Mouse (Mus musculus) kidney, postnatal 0 days (tissue): ENCODE results near the gene Myo6. TPM values are rescaled to one million over a fixed set of nuclear protein-coding genes. Genes with fewer than 3 reads are reported as not detected.
A peak's percentile ranks its signal among the peaks of the same experiment; 100 is the strongest.

Experiments used
- ATAC-seq: fragments of 200-750 bp; cut with Nextera tagmentation; replicated peaks from 2 replicates; pipeline ENCODE4 v1.8.0; 2017; ENCODE audit warnings: low read depth, moderate number of reproducible peaks, moderate TSS enrichment, moderate library complexity; ENCODE audit not compliant: low FRiP score
- DNase-seq: peaks from one replicate; pipeline ENCODE4 v3.0.0-alpha.2; 2016; ENCODE audit warnings: low spot score
- H3K27ac ChIP-seq: fragments of 300-500 bp; sonication (generic); 2 replicates; pipeline ENCODE4 v1.5.1; 2014; ENCODE audit warnings: mild to moderate bottlenecking
- H3K27me3 ChIP-seq: fragments of 300-500 bp; sonication (generic); 2 replicates; pipeline ENCODE4 v1.6.1; 2014; ENCODE audit warnings: low read length, mixed read lengths; ENCODE audit not compliant: insufficient read depth
- H3K36me3 ChIP-seq: fragments of 300-500 bp; sonication (generic); 2 replicates; pipeline ENCODE4 v1.6.1; 2014; ENCODE audit warnings: low read length, mixed read lengths; ENCODE audit not compliant: insufficient read depth
- H3K4me1 ChIP-seq: fragments of 300-500 bp; sonication (generic); replicated peaks from 2 replicates; pipeline ENCODE4 v1.6.1; 2014; ENCODE audit warnings: antibody characterized with exemption, low read length, mixed read lengths; ENCODE audit not compliant: insufficient read depth
- H3K4me2 ChIP-seq: fragments of 300-500 bp; sonication (generic); 2 replicates; pipeline ENCODE4 v1.6.1; 2014; ENCODE audit warnings: mild to moderate bottlenecking, low read length, moderate library complexity, mixed read lengths
- H3K4me3 ChIP-seq: fragments of 300-500 bp; sonication (generic); replicated peaks from 2 replicates; pipeline ENCODE4 v1.5.1; 2014; ENCODE audit warnings: low read depth, low read length
- H3K9ac ChIP-seq: fragments of 300-500 bp; sonication (generic); 2 replicates; pipeline ENCODE4 v1.6.1; 2014; ENCODE audit warnings: low read depth, low read length
- H3K9me3 ChIP-seq: fragments of 300-500 bp; sonication (generic); replicated peaks from 2 replicates; pipeline ENCODE4 v1.6.1; 2016; ENCODE audit warnings: low read length, inconsistent platforms, mixed read lengths
- CTCF ChIP-seq: IDR thresholded peaks from 2 replicates; pipeline ENCODE4 v1.5.1; 2016; ENCODE audit warnings: antibody characterized with exemption, low read depth, mild to moderate bottlenecking, moderate library complexity
- WGBS: fragments of 180-500 bp; shearing (Covaris S2); extraction: QIAGEN DNeasy Blood & Tissue Kit; methylation state at CpG from one replicate; pipeline ENCODE4 v1.1.7; 2014; 5-methylcytosine and 5-hydroxymethylcytosine counted together
- polyA plus RNA-seq: library from polyadenylated mRNA; unstranded; fragments of >200 nt; fragmentation: Nextera tagmentation; extraction: Ambion mirVana; gene quantifications from 2 replicates; pipeline ENCODE4 v1.2.1, GENCODE M21; 2015

Gene Myo6
- polyA plus RNA-seq, 1 experiment from 2014 or later = 51.0 TPM

DNA sequence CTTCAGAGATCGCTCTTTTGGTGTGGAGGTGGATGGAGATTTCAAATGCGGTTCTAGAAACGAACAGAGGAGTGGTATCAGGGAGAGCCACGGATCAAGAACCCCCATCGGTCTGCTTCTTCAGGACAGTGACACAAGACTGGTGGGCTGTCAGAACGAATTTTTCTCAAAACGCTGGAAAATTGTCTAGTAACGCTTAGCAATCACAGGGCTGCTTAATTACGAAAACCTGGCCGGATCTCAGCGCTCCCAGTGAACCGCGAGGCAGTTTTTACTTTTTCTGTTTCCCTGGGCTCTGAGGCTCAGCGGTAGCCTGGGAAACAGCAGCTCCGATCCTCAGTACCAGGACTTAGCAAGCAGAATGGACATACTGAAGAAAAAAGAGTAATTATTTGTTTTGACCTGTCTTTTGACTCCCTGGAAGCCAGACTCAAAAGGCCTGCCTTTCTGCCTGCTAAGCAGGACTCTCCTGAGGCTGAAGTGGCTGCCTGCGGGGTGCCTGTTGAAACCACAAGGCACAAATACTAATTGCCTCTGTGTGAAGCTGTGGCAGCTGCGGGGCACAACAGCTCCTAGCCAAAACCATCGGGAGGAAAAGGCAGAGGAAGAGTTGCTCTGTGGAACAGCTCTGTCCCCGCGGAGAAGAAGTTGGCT, 187.0 kb downstream of the Myo6 start:
- TF ChIP-seq CTCF = no peak
- H3K9me3 ChIP-seq = no peaks in the 10 kb centered on the region
- ATAC-seq (no peak), DNase-seq (no peak)
- no peaks in the 10 kb centered on the region for H3K36me3 ChIP-seq
- no peak overlapping the region for H3K4me3 ChIP-seq
- WGBS = 44% methylated on average over 20 of the region's 20 CpGs
- H3K27me3 ChIP-seq = no peaks in the 10 kb centered on the region
- no peak overlapping the region for H3K9ac ChIP-seq
- peak overlapping the region; percentile 14; the same call in 1 of the 2 replicates for H3K4me2 ChIP-seq
- H3K4me1 ChIP-seq = no peaks in the 10 kb centered on the region
- H3K27ac ChIP-seq = no peak overlapping the region

DNA sequence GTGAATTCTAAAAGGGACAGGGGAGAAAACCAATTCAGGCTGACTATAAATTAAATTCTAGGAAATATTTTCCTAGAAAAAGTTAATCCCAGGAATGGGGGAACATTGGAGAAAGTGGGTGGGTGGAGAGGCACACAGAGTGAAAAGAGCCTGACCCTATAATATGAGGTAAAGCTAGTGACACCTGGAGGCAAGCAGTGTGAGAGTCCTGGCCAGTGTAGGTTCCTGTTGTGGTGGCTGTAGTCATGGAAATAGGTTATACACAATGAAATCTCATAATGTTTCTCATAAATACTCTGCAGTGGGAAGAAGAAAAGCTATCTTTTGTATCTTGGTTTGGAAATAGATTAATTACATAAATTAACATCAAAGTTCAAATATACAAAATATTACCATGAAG, 195.2 kb downstream of the Myo6 start:
- no peak overlapping the region for H3K27ac ChIP-seq
- no peak for TF ChIP-seq CTCF
- no peak overlapping the region for H3K4me2 ChIP-seq
- no peak overlapping the region for H3K4me3 ChIP-seq
- no peaks in the 10 kb centered on the region for H3K9me3 ChIP-seq
- no peaks in the 10 kb centered on the region for H3K36me3 ChIP-seq
- no peaks in the 10 kb centered on the region for H3K27me3 ChIP-seq
- DNase-seq (no peak), ATAC-seq (no peak)
- H3K4me1 ChIP-seq = no peaks in the 10 kb centered on the region
- H3K9ac ChIP-seq = no peak overlapping the region

Other genes starting within 250 kb of the Myo6 start
- gene Filip1, start 152.2 kb upstream of the Myo6 start, polyA plus RNA-seq = 5.3 and 5.9 TPM in 2 replicates
- gene Senp6, start 98.1 kb upstream of the Myo6 start, polyA plus RNA-seq = 52.6 and 59.4 TPM in 2 replicates